Mouse (Mus musculus): ENCODE measurements around the gene Kcnab1. TPM values are rescaled to one million over a fixed set of nuclear protein-coding genes. Genes with fewer than 3 reads are reported as not detected.
A peak's percentile ranks its signal among the peaks of the same experiment; 100 is the strongest.

The Kcnab1 gene
- polyA plus RNA-seq (2014; fragmentation: Nextera tagmentation; extraction: Ambion mirVana), result 2.6 and 3.1 TPM in 2 replicates

GRCm38 (mm10) chr3:65108945-65109921 lies at the start of gene Kcnab1:
Kcnab1 (plus strand) TSS chr3:65109384.
- peak; percentile 89 for ATAC-seq (ENCODE audit: insufficient read depth)
- Histone ChIP-seq H3K4me1 (ENCODE audit: insufficient read depth) (no peaks in the 10 kb centered on the region), H3K4me3 (ENCODE audit: low read depth, low read length) (peak within 1 kb of the TSS; percentile 35), H3K9me3 (ENCODE audit: low read depth, low read length) (no peaks in the 10 kb centered on the region), H3K27me3 (ENCODE audit: insufficient read depth, low read length) (no peaks in the 10 kb centered on the region), H3K9ac (peak within 1 kb of the TSS; percentile 40; the same call in 1 of the 2 replicates), H3K4me2 (peak within 1 kb of the TSS; percentile 71), H3K36me3 (ENCODE audit: insufficient read depth) (no peaks in the 10 kb centered on the region), H3K27ac (ENCODE audit: low read depth) (no peak within 1 kb of the TSS)
- TF ChIP-seq CTCF (IDR thresholded peaks at IDR 0.05; ENCODE audit: low read depth), result no peak
- peak; percentile 60 for DNase-seq
- WGBS, result 2% methylated on average over 30 of the region's 30 CpGs

- ATAC-seq (ENCODE audit: insufficient read depth) (no peak), DNase-seq (no peak)
- Histone ChIP-seq H3K27me3 (ENCODE audit: insufficient read depth, low read length) (no peaks in the 10 kb centered on the region), H3K9ac (no peak overlapping the region), H3K27ac (ENCODE audit: low read depth) (no peak overlapping the region), H3K4me3 (ENCODE audit: low read depth, low read length) (no peak overlapping the region), H3K4me1 (ENCODE audit: insufficient read depth) (no peaks in the 10 kb centered on the region), H3K9me3 (ENCODE audit: low read depth, low read length) (no peaks in the 10 kb centered on the region), H3K4me2 (no peak overlapping the region), H3K36me3 (ENCODE audit: insufficient read depth) (no peaks in the 10 kb centered on the region)
- 84% methylated on average over 2 of the region's 2 CpGs for WGBS
- no peak for TF ChIP-seq CTCF (IDR thresholded peaks at IDR 0.05; ENCODE audit: low read depth)
Observed at GRCm38 (mm10) chr3:65088295-65088694, 20.9 kb upstream of the Kcnab1 start.

GRCm38 (mm10) chr3:65104117-65104516 lies 5.1 kb upstream of the Kcnab1 start:
- H3K36me3 ChIP-seq (ENCODE audit: insufficient read depth), result no peaks in the 10 kb centered on the region
- DNase-seq (no peak), ATAC-seq (ENCODE audit: insufficient read depth) (no peak)
- no peaks in the 10 kb centered on the region for H3K9me3 ChIP-seq (ENCODE audit: low read depth, low read length)
- no peak overlapping the region for H3K9ac ChIP-seq
- H3K4me3 ChIP-seq (ENCODE audit: low read depth, low read length), result no peak overlapping the region
- 40% methylated on average over 6 of the region's 6 CpGs for WGBS
- no peaks in the 10 kb centered on the region for H3K27me3 ChIP-seq (ENCODE audit: insufficient read depth, low read length)
- H3K4me1 ChIP-seq (ENCODE audit: insufficient read depth), result no peaks in the 10 kb centered on the region
- no peak overlapping the region for H3K27ac ChIP-seq (ENCODE audit: low read depth)
- no peak for TF ChIP-seq CTCF (IDR thresholded peaks at IDR 0.05; ENCODE audit: low read depth)
- H3K4me2 ChIP-seq, result no peak overlapping the region

- Histone ChIP-seq H3K27ac (ENCODE audit: low read depth) (no peak overlapping the region), H3K4me3 (ENCODE audit: low read depth, low read length) (peak overlapping the region; percentile 35; the same call in 1 of the 2 replicates), H3K9me3 (ENCODE audit: low read depth, low read length) (no peaks in the 10 kb centered on the region), H3K4me1 (ENCODE audit: insufficient read depth) (no peaks in the 10 kb centered on the region), H3K27me3 (ENCODE audit: insufficient read depth, low read length) (no peaks in the 10 kb centered on the region), H3K36me3 (ENCODE audit: insufficient read depth) (no peaks in the 10 kb centered on the region), H3K9ac (no peak overlapping the region), H3K4me2 (peak overlapping the region; percentile 71)
- no peak for TF ChIP-seq CTCF (IDR thresholded peaks at IDR 0.05; ENCODE audit: low read depth)
- DNase-seq, result no peak
- WGBS, result 39% methylated on average over 9 of the region's 9 CpGs
- ATAC-seq (ENCODE audit: insufficient read depth), result no peak
Observed at GRCm38 (mm10) chr3:65110190-65110589, 1.0 kb downstream of the Kcnab1 start.

- Histone ChIP-seq H3K9me3 (ENCODE audit: low read depth, low read length) (no peaks in the 10 kb centered on the region), H3K4me3 (ENCODE audit: low read depth, low read length) (no peak overlapping the region), H3K9ac (no peak overlapping the region), H3K4me1 (ENCODE audit: insufficient read depth) (no peaks in the 10 kb centered on the region), H3K27ac (ENCODE audit: low read depth) (no peak overlapping the region), H3K27me3 (ENCODE audit: insufficient read depth, low read length) (no peaks in the 10 kb centered on the region), H3K4me2 (no peak overlapping the region), H3K36me3 (ENCODE audit: insufficient read depth) (no peaks in the 10 kb centered on the region)
- no peak for ATAC-seq (ENCODE audit: insufficient read depth)
- 80% methylated on average over 2 of the region's 2 CpGs for WGBS
- TF ChIP-seq CTCF (IDR thresholded peaks at IDR 0.05; ENCODE audit: low read depth), result no peak
- no peak for DNase-seq
Observed at GRCm38 (mm10) chr3:65111176-65111575, 2.0 kb downstream of the Kcnab1 start.

- WGBS, result 76% methylated on average over 6 of the region's 6 CpGs
- H3K4me2 ChIP-seq, result no peak overlapping the region
- no peaks in the 10 kb centered on the region for H3K4me1 ChIP-seq (ENCODE audit: insufficient read depth)
- H3K36me3 ChIP-seq (ENCODE audit: insufficient read depth), result no peaks in the 10 kb centered on the region
- ATAC-seq (ENCODE audit: insufficient read depth) (no peak), DNase-seq (no peak)
- no peaks in the 10 kb centered on the region for H3K9me3 ChIP-seq (ENCODE audit: low read depth, low read length)
- H3K27ac ChIP-seq (ENCODE audit: low read depth), result no peak overlapping the region
- H3K4me3 ChIP-seq (ENCODE audit: low read depth, low read length), result no peak overlapping the region
- H3K27me3 ChIP-seq (ENCODE audit: insufficient read depth, low read length), result no peaks in the 10 kb centered on the region
- no peak overlapping the region for H3K9ac ChIP-seq
- no peak for TF ChIP-seq CTCF (IDR thresholded peaks at IDR 0.05; ENCODE audit: low read depth)
Observed at GRCm38 (mm10) chr3:65115164-65115563, 6.0 kb downstream of the Kcnab1 start.

GRCm38 (mm10) chr3:65116958-65117357 lies 7.8 kb downstream of the Kcnab1 start:
- no peak for ATAC-seq (ENCODE audit: insufficient read depth)

More at GRCm38 (mm10) chr3:65116958-65117357, 7.8 kb downstream of the Kcnab1 start:
- no peaks in the 10 kb centered on the region for H3K27me3 ChIP-seq (ENCODE audit: insufficient read depth, low read length)
- no peak for TF ChIP-seq CTCF (IDR thresholded peaks at IDR 0.05; ENCODE audit: low read depth)
- no peak overlapping the region for H3K4me2 ChIP-seq
- H3K27ac ChIP-seq (ENCODE audit: low read depth), result no peak overlapping the region
- no peak overlapping the region for H3K4me3 ChIP-seq (ENCODE audit: low read depth, low read length)
- no peaks in the 10 kb centered on the region for H3K9me3 ChIP-seq (ENCODE audit: low read depth, low read length)
- WGBS, result 70% methylated on average over 3 of the region's 3 CpGs
- no peaks in the 10 kb centered on the region for H3K36me3 ChIP-seq (ENCODE audit: insufficient read depth)
- H3K4me1 ChIP-seq (ENCODE audit: insufficient read depth), result no peaks in the 10 kb centered on the region
- DNase-seq, result no peak
- H3K9ac ChIP-seq, result no peak overlapping the region
